Mouse (Mus musculus): ENCODE data around the gene Pde10a.

DNA sequence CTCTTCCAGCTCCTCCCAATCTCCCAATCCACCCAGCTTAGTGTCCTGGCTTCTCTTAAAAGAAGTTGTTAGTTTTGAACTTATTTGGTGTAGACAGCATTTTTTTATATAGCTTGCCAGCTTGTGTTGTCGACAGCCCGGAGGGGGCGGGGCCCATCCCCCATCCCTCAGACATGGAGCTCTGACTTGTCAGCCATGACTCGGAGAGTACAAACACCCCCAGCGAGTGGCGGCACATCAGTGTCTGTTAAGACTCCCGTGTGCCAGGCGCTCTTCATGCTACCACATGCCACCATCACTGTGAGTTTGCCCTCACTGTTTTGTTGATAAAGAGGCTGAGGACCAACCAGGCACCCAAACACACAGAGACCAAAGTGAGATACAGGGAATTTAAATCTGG lies 404.5 kb downstream of the Pde10a start:
- TF ChIP-seq MAX (IDR thresholded peaks at IDR 0.05; ENCODE audit: low read depth) (no peak), POLR2AphosphoS2 (IDR thresholded peaks at IDR 0.05; ENCODE audit: insufficient read length, low read depth) (no peak), POLR2A (IDR thresholded peaks at IDR 0.05; ENCODE audit: insufficient read length, low read depth) (no peak), TCF3 (IDR thresholded peaks at IDR 0.05; ENCODE audit: insufficient read length, low read depth) (no peak), REST (IDR thresholded peaks at IDR 0.05; ENCODE audit: insufficient read depth, insufficient read length) (no peak), E2F4 (IDR thresholded peaks at IDR 0.05; ENCODE audit: insufficient read depth) (no peak), USF1 (IDR thresholded peaks at IDR 0.05; ENCODE audit: low read depth) (no peak), MYOG (IDR thresholded peaks at IDR 0.05; ENCODE audit: control insufficient read depth in 1 of 3, insufficient read depth in 1 of 3, insufficient read length in 2 of 3, low read depth in 2 of 3) (no peak), SRF (IDR thresholded peaks at IDR 0.05; ENCODE audit: control insufficient read depth, insufficient read length, low read depth) (no peak), CEBPB (IDR thresholded peaks at IDR 0.05; ENCODE audit: insufficient read depth, poor library complexity, severe bottlenecking) (no peak)

All from myocyte (in vitro differentiated cells).